Mouse (Mus musculus) midbrain, embryonic 14.5 days (tissue): ENCODE results near the gene Apopt1. TPM values are rescaled to one million over a fixed set of nuclear protein-coding genes. Genes with fewer than 3 reads are reported as not detected.

Experiments used
- ATAC-seq: fragments of 200-750 bp; cut with Nextera tagmentation; 2 replicates; pipeline ENCODE4 v1.8.0; 2017; ENCODE audit warnings: moderate number of reproducible peaks, moderate library complexity; ENCODE audit not compliant: low FRiP score, low TSS enrichment
- DNase-seq: peaks from one replicate; pipeline ENCODE4 v3.0.0-alpha.2; 2015
- H3K27ac ChIP-seq: fragments of 300-500 bp; sonication (generic); replicated peaks from 2 replicates; pipeline ENCODE4 v1.5.1; 2014; ENCODE audit warnings: mild to moderate bottlenecking, low read depth, low read length, moderate library complexity
- H3K27me3 ChIP-seq: fragments of 300-500 bp; sonication (generic); 2 replicates; pipeline ENCODE4 v1.6.1; 2014; ENCODE audit warnings: low read length, control low read depth, mixed read lengths; ENCODE audit not compliant: control insufficient read depth, insufficient read depth
- H3K36me3 ChIP-seq: fragments of 300-500 bp; sonication (generic); 2 replicates; pipeline ENCODE4 v1.6.1; 2014; ENCODE audit warnings: low read length, control low read depth; ENCODE audit not compliant: control insufficient read depth, insufficient read depth
- H3K4me1 ChIP-seq: fragments of 300-500 bp; sonication (generic); 2 replicates; pipeline ENCODE4 v1.6.1; 2014; ENCODE audit warnings: mild to moderate bottlenecking, antibody characterized with exemption, low read length, control low read depth; ENCODE audit not compliant: control insufficient read depth, insufficient read depth
- H3K4me2 ChIP-seq: fragments of 300-500 bp; sonication (generic); 2 replicates; pipeline ENCODE4 v1.6.1; 2014; ENCODE audit warnings: mild to moderate bottlenecking, low read length, moderate library complexity
- H3K4me3 ChIP-seq: fragments of 300-500 bp; sonication (generic); replicated peaks from 2 replicates; pipeline ENCODE4 v1.5.1; 2014; ENCODE audit warnings: low read depth, low read length
- H3K9ac ChIP-seq: fragments of 300-500 bp; sonication (generic); replicated peaks from 2 replicates; pipeline ENCODE4 v1.6.1; 2014; ENCODE audit warnings: mild to moderate bottlenecking, low read length, moderate library complexity
- H3K9me3 ChIP-seq: fragments of 300-500 bp; sonication (generic); 2 replicates; pipeline ENCODE4 v1.6.1; 2016; ENCODE audit warnings: low read length, control low read depth, mixed read lengths; ENCODE audit not compliant: control insufficient read depth
- WGBS: fragments of 180-500 bp; shearing (Covaris S2); extraction: QIAGEN DNeasy Blood & Tissue Kit; methylation state at CpG from one replicate; pipeline ENCODE4 v1.1.7; 2014; 5-methylcytosine and 5-hydroxymethylcytosine counted together
- polyA plus RNA-seq: library from polyadenylated mRNA; unstranded; fragments of >200 nt; fragmentation: Nextera tagmentation; extraction: Ambion mirVana; gene quantifications from 2 replicates; pipeline ENCODE4 v1.2.1, GENCODE M21; 2014

Gene Apopt1
- polyA plus RNA-seq, 1 experiment from 2014 or later, result 57.6 TPM

- ATAC-seq (peak; percentile 54), DNase-seq (peak; percentile 72)
- H3K4me3 ChIP-seq, result no peak overlapping the region
- peak overlapping the region; percentile 26 for H3K9ac ChIP-seq
- WGBS, result 17% methylated on average over 13 of the region's 13 CpGs
- H3K27me3 ChIP-seq, result no peaks in the 10 kb centered on the region
- peak overlapping the region; percentile 91 for H3K27ac ChIP-seq
- peaks cover 55% of the 10 kb centered on the region for H3K4me1 ChIP-seq
- no peaks in the 10 kb centered on the region for H3K9me3 ChIP-seq
- H3K4me2 ChIP-seq, result peak overlapping the region; percentile 20
- H3K36me3 ChIP-seq, result no peaks in the 10 kb centered on the region
Measured at GRCm38 (mm10) chr12:111694880-111695804, 17.9 kb upstream of the Apopt1 start.

- Histone ChIP-seq H3K27ac (peak overlapping the region; percentile 91), H3K27me3 (no peaks in the 10 kb centered on the region), H3K4me3 (no peak overlapping the region), H3K9me3 (no peaks in the 10 kb centered on the region), H3K4me1 (peaks cover 47% of the 10 kb centered on the region), H3K9ac (peak overlapping the region; percentile 26; the same call in 1 of the 2 replicates), H3K4me2 (no peak overlapping the region), H3K36me3 (no peaks in the 10 kb centered on the region)
- WGBS, result 14% methylated on average over 6 of the region's 6 CpGs
- ATAC-seq (no peak), DNase-seq (peak; percentile 88)
Measured at GRCm38 (mm10) chr12:111696239-111696638, 16.8 kb upstream of the Apopt1 start.

- peaks cover 36% of the 10 kb centered on the region for H3K4me1 ChIP-seq
- no peaks in the 10 kb centered on the region for H3K36me3 ChIP-seq
- no peak overlapping the region for H3K4me3 ChIP-seq
- no peak for ATAC-seq
- no peaks in the 10 kb centered on the region for H3K9me3 ChIP-seq
- no peak overlapping the region for H3K4me2 ChIP-seq
- H3K9ac ChIP-seq, result no peak overlapping the region
- no peak overlapping the region for H3K27ac ChIP-seq
- H3K27me3 ChIP-seq, result no peaks in the 10 kb centered on the region
- no peak for DNase-seq
- WGBS, result 74% methylated on average over 4 of the region's 4 CpGs
Measured at GRCm38 (mm10) chr12:111697708-111698107, 15.4 kb upstream of the Apopt1 start.

GRCm38 (mm10) chr12:111698346-111698913 lies 14.6 kb upstream of the Apopt1 start:
- Histone ChIP-seq H3K4me3 (no peak overlapping the region), H3K4me1 (peaks cover 29% of the 10 kb centered on the region), H3K27ac (no peak overlapping the region), H3K36me3 (no peaks in the 10 kb centered on the region), H3K9me3 (no peaks in the 10 kb centered on the region), H3K27me3 (no peaks in the 10 kb centered on the region), H3K4me2 (no peak overlapping the region), H3K9ac (no peak overlapping the region)
- no peak for DNase-seq
- no peak for ATAC-seq
- WGBS, result 86% methylated on average over 6 of the region's 6 CpGs

- no peak overlapping the region for H3K4me2 ChIP-seq
- H3K36me3 ChIP-seq, result no peaks in the 10 kb centered on the region
- no peak overlapping the region for H3K27ac ChIP-seq
- 87% methylated on average over 4 of the region's 4 CpGs for WGBS
- ATAC-seq (no peak), DNase-seq (no peak)
- H3K9ac ChIP-seq, result no peak overlapping the region
- no peak overlapping the region for H3K4me3 ChIP-seq
- peaks cover 18% of the 10 kb centered on the region for H3K4me1 ChIP-seq
- H3K27me3 ChIP-seq, result no peaks in the 10 kb centered on the region
- H3K9me3 ChIP-seq, result no peaks in the 10 kb centered on the region
Measured at GRCm38 (mm10) chr12:111699542-111699941, 13.5 kb upstream of the Apopt1 start.

GRCm38 (mm10) chr12:111700920-111701458 lies 12.1 kb upstream of the Apopt1 start:
- H3K4me1 ChIP-seq, result 0 out of 2 replicates have a peak, but pooled peaks cover 4% of the 10 kb centered on the region
- no peaks in the 10 kb centered on the region for H3K36me3 ChIP-seq
- H3K27me3 ChIP-seq, result no peaks in the 10 kb centered on the region
- no peaks in the 10 kb centered on the region for H3K9me3 ChIP-seq
- no peak overlapping the region for H3K4me3 ChIP-seq
- ATAC-seq (no peak), DNase-seq (no peak)
- no peak overlapping the region for H3K4me2 ChIP-seq
- H3K9ac ChIP-seq, result no peak overlapping the region
- no peak overlapping the region for H3K27ac ChIP-seq
- WGBS, result 79% methylated on average over 9 of the region's 9 CpGs

- H3K27ac ChIP-seq, result no peak overlapping the region
- no peaks in the 10 kb centered on the region for H3K27me3 ChIP-seq
- H3K4me3 ChIP-seq, result no peak overlapping the region
- H3K36me3 ChIP-seq, result peaks cover 5% of the 10 kb centered on the region
- DNase-seq (no peak), ATAC-seq (no peak)
- 85% methylated on average over 3 of the region's 3 CpGs for WGBS
- no peaks in the 10 kb centered on the region for H3K4me1 ChIP-seq
- no peak overlapping the region for H3K9ac ChIP-seq
- no peaks in the 10 kb centered on the region for H3K9me3 ChIP-seq
- H3K4me2 ChIP-seq, result no peak overlapping the region
Measured at GRCm38 (mm10) chr12:111703301-111703700, 9.8 kb upstream of the Apopt1 start.

- no peaks in the 10 kb centered on the region for H3K9me3 ChIP-seq
- H3K27ac ChIP-seq, result peak overlapping the region; percentile 32; the same call in 1 of the 2 replicates
- no peak overlapping the region for H3K9ac ChIP-seq
- H3K36me3 ChIP-seq, result peaks cover 17% of the 10 kb centered on the region
- H3K4me2 ChIP-seq, result no peak overlapping the region
- ATAC-seq, result no peak
- DNase-seq, result peak; percentile 33
- no peak overlapping the region for H3K4me3 ChIP-seq
- 68% methylated on average over 9 of the region's 9 CpGs for WGBS
- H3K27me3 ChIP-seq, result no peaks in the 10 kb centered on the region
- H3K4me1 ChIP-seq, result no peaks in the 10 kb centered on the region
Measured at GRCm38 (mm10) chr12:111704609-111705008, 8.5 kb upstream of the Apopt1 start.
